Mouse (Mus musculus): ENCODE data around the gene Arhgef3.

DNA sequence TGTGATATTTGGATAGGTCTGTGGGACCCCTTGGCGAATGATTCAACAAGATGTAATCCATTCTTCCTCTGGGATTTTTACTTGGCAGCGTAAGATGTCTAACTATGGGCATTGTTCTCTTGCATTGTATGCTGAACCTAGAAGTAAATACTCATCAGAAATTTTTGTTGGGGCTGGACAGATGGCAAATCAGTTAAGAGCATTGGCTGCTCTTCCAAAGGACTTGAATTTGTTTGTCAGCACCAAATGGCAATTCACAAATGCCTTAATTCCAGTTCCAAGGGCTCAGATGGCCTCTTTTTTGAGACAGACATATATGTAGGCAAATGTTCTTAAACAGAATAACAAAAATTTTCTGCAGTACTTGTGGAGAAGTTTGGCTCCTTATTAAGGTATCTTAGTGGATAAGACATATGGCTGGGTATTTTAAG, 330.2 kb downstream of the Arhgef3 start:
- TF ChIP-seq GATA1 (IDR thresholded peaks at IDR 0.05; ENCODE audit: borderline replicate concordance, low read length) = no peak
- no peak for TF ChIP-seq GATA2 (IDR thresholded peaks at IDR 0.05; ENCODE audit: borderline replicate concordance, low read depth, low read length)
- TF ChIP-seq TAL1 (conservative IDR thresholded peaks at IDR 0.05; ENCODE audit: low read depth, low read length) = no peak

All from G1E (cell line).